Mouse (Mus musculus) gonadal fat pad, adult 2 months (tissue): ENCODE data around the gene Rbm7. TPM values are rescaled to one million over a fixed set of nuclear protein-coding genes. Genes with fewer than 3 reads are reported as not detected.
"Not testable (repeated sequence)": the region's sequence is repeated elsewhere in the genome, so short reads cannot be mapped to it uniquely, and the experiment has no call there.

ENCODE experiments used
- DNase-seq: peaks from one replicate; pipeline ENCODE4 v3.0.0-alpha.2; 2012; ENCODE audit warnings: low read depth
- polyA plus RNA-seq: library from polyadenylated mRNA; depleted of rRNA; stranded (reverse); fragments of >200 nt; gene quantifications from 2 replicates; pipeline ENCODE4 v1.2.3, GENCODE M21; 2012

Rbm7 gene
- polyA plus RNA-seq, 1 experiment = 38.0 TPM

DNA sequence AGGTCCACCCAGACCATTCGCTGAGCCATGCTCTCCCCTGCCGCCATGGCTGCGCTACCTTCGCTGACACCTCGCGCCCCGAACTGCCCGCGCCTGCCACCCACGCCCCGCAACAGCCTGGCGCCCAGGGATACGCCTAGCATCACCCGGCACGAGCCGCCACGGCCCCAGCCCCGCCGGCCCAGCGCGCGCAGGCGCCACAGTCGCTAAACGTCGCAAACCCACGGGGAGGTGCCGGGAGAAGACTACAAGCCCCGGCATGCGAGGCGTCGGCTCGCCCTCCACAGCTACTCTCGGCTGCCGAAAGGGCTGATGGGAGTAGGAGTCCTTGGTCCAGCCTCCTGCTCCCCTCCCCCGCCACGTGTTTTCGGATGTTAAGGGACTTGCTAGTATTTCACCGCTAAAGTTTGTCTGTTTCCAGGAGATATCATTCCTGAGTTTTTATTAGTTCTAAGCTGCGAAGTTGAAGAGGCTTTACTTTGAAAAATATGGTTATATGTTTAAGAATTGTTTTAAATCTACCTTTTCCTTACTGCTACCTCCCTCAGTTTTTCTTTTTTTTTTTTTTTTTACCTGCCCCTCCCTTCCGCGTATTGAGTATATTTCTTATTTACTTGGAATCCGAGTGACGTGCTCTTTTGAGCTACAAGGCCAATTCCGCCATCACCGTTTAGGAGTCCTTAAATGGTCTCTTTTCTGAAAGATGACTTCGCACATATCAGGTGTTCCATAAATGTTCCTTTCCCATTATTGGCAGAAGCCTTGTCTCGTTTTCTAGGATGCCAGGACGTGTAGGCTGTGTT is 14.5 kb downstream of the Rbm7 start, which contains the start of gene Rexo2:
TSS of gene Rexo2 (minus strand) at position 213 of the 803 bp plus-strand sequence.
- no peak for DNase-seq

DNA sequence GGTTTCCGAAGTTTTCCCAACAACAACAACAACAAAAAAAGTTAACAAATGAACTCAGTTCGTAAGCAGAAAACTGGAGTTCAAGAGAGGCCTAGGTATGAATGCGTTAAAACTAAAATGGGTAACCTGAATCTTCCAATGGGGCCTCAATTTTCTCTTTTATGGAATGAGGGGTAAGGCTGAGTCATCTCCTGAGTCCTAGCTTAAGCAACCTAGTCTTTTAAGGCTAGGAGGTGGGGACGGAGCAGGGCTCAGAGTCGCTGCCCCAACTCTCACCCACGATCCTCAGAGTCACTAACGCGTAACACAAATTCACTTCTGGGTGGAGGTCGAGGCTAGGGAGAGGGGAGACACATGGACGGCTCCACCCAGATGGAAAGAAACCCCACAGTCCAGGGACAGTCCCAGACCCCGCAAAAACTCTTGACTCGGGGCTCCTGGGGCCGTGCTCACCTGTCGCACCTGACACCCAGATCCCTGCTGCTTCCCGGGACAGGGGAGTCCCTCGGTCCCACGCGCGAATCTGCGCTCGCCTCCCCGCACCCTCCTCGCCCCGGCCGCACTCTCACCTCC is 15.2 kb downstream of the Rbm7 start:
- DNase-seq = no peak

DNA sequence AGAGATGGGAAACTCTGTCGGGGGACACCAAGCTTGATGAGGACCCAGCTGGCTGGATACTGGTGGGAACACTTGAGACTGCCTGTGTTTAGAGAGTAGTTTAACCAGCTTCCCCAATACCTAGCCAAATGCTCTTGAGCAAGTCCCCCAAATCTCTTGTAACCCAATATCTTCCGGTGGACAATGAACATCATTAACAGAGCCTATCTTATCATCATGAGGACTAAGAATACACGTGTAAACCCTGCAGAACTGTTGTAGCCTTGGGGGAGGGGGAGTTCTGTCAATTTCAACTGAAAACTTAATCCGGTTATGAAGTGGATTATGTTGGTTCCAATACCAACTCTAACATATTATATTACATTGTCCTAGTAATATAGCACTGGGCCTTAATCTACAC is 16.3 kb downstream of the Rbm7 start:
- DNase-seq = no peak

DNA sequence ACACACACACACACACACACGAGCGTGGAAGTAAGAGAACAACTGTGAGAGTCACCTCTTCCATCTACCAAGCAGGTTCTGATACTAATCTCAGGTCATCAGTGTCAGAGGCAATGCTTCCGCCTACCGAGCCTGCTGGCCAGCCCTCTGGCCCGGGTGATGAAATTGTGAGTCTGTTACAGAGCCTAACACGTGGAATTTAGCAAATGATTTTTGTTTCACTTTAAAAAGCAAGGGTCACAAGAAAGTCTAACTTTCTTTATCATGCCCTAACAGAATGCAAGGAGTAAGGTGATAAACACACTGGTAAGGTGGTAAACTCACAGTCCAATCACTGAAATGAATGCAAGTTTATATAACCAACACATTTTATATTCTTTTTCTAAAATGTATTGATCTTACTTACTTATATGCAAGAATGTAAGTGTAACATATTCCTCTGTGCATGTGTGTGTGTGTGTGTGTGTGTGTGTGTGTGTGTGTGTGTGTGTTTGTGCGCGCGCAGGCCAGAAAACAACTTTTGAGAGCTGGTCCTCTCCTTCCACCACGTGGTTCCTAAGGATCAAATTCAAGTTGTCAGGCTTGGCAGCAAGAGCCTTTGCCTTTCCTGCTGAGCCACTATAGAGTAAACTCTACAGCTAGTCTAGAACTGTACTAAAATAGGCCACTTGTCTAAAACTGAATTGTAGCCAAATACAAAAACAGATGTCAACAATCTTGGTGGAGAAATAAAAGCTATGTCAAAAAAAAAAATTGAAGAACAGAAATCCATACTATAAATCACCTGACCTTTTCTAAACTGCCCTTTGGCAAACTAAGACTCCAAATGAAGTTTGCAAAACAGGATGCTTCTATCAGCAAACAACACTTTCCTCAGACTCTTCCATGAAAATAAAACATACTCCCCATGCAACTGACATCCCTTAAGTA is 18.6 kb downstream of the Rbm7 start:
- no peak for DNase-seq

DNA sequence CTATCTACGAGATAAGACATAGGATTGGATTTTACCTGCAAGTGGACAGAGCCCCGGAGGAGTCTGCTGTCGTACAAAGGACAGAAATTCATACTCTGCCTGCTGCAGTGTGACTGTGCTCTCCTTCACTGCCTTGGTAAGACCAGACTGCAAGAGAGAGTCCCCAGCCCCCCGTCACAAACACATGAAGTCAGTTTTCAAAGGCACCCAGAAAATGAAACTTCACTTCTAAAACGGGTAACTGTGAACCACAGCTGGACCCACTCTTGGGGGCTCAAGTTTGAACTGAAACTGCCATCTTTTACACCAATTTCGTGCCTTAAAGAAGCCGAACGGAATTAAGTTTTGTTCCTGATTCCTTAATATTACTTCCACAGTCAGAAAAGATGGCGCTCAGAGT is 20.7 kb downstream of the Rbm7 start:
- no peak for DNase-seq

DNA sequence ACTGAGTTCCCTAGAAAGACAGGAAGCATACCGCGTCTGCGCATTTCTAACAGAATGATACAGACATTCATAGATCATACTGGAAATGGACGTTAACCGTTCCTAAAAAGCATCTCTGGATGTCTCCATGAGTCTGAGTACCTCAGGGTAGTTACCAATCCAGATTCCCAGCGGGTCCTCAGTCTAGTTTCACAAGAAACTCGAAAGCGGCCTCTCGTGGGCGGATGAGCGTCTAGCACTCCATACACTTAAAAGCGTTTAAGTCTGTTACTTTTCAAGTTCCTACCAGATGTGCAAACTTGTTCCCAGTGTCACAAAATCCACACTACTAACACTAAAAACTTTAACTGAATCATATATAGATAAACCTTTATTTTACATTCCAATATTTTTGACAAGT is 22.0 kb downstream of the Rbm7 start:
- DNase-seq = no peak

DNA sequence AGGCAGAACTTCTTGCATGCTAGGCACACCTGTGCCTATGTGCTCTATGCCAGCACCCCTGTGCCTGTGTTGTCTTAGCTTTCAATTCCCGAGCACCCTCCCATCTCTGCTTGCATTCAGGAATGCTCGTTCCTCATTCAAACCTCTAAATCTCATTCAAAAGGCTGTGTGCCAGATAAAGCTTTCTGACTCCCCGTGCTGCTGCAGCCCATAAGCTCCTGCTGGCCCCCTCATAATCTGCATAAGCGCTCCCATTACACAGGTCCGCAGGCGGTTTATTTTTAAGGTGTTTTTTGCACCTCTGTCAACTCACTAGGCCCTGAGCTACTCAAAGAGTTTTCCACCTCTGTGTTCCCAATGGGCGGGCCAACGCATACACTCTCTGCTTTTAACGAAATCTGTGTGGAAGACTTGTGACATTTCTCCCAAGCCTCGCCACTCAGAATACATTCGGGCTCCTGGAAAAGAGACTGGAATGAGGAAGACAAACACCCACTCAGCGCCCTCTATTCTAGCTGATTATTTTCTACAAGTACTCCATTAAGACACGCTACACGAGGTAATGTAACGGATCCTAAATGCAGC is 22.6 kb downstream of the Rbm7 start:
- DNase-seq = no peak

DNA sequence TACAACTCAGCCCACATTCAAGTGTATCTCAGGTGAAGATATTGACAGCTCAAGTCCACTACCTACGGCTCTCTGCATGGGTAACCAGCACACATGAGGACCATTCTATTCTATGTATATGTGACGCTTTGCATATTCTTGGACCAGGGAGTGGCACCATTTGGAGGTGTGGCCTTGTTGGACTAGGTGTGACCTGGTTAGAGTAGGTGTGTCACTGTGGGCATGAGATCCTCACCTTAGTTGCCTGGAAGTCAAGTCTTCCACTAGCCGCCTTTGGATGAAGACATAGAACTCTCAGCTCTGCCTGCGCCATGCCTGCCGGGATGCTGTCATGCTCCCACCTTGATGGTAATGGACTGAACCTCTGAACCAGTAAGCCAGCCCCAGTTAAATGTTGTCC is 27.6 kb downstream of the Rbm7 start:
- DNase-seq = not testable (repeated sequence)

DNA sequence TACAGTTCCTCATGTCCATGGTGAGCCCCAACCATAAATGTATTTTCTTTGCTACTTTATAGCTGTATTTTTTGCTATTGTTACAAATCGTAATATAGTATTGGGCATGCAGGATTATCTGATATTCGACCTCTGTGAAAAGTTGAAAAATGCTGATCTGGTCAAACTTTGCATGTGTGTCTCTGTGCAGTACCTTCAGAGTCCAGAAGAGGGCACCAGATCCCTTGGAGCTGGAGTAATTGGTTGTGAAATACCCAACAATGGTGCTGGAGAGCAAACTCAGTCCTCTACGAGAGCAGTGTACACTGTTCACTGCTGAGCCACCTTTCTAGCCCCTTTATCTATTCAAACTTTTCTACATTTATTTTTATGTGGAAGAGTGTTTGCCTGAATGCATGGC is 28.3 kb downstream of the Rbm7 start:
- no peak for DNase-seq

DNA sequence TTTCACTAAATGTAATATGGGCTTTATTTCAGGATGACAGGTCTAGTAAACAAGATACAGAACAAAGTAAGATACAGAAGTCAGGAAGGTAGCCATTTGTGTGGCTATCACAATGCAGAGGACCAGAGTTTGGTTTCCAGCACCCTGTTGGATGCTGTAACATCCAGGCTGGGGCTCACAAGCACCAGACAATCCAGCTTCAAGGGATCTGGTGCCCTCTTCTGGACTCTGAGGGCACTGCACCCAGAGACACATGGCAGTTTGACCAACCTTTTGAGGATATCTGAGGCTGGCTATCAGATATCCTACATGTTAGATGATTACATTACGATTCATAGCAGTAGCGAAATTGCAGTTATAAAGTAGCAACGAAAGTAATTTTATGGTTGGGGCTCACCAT is 29.4 kb downstream of the Rbm7 start:
- DNase-seq = no peak

DNA sequence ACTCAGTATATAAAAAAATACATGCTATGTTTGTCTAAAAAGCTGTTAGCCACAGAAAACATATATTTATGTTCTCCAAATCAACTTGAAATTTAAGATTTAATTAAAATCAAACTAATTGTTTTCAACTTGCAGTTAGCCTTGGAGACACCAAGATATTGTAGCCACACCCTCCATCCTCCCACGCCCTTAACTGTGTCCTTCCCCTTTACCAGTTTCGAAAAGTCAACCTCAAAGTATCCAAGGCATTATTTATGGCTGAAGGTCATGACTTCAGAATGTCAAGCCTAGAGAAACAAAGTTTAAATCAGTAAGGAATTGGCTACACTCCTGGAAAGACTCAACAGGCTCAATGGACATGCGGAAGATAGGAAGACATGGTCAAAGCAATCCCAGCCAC is 33.6 kb downstream of the Rbm7 start:
- no peak for DNase-seq

DNA sequence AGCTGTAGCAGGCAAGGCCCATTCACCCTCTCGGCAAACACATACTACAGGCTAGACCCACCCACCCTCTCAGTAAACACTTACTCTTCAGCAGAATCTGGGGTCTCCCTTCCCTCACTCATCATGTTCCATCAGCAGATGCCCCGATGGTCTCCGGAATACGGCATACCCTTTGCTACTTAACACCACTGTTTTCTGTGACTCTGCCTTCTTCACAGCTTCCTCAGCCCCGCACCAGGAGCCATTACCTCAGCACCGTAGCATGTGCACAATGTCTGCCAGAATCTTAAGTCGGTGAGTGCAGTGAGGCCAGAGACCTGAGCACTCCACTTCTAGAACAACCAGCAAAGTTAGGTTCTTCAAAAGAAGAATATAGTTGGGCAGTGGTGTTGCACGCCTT is 34.4 kb downstream of the Rbm7 start:
- no peak for DNase-seq

DNA sequence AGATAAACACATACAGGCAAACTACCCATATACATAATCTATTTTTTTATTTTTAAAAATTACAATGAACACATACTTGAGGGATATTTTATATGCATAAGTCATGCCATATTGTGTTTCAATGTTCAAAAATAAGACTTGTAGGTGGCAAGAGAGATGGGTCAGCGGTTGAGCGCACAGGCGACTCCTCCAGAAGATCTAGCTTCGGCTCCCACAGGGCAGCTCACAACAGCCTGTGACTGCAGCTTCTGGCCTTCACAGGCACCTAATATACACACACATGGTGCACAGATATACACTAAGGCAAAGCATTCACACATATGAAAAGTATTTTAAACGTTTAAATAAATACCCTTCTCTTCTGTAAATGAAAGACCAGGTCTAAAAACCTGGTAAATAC is 35.7 kb downstream of the Rbm7 start:
- DNase-seq = no peak

DNA sequence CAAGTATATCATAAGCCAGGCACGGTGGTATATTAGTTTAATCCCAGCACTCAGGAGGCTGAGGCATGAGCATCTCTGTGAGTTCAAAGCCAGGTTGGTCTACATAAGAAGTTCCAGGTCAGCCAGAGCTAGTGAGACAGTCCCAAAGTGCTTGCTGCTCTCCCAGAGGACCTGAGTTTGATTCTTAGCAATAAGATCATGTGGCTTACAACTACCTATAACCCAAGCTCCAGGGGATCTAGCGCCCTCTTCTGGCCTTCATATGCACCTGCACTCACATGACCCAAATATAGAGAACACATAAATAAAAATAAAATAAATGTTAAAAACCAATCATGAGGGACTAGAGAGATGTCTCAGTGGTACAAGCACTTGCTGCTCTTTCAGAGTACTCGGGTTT is 36.2 kb downstream of the Rbm7 start:
- DNase-seq = no peak

DNA sequence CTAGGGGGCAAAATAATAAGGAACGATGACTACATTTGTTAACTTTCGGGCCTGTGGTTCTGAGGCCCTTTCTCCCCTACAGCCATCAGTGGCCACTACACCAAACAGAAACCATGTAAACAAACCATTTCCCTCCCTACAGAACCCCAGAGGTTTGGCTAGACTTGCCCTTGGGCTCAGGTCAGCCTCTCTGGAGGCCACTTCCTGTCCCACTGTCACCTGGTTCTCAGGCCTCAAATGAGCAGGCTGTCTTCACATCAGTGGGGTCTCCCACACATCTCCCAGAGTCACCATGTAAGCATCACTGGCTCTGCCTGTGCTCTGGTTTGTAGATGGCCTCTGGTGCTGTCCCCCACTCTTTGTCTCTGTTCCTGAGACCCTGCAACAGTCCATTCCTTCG is 39.1 kb downstream of the Rbm7 start:
- DNase-seq = no peak

DNA sequence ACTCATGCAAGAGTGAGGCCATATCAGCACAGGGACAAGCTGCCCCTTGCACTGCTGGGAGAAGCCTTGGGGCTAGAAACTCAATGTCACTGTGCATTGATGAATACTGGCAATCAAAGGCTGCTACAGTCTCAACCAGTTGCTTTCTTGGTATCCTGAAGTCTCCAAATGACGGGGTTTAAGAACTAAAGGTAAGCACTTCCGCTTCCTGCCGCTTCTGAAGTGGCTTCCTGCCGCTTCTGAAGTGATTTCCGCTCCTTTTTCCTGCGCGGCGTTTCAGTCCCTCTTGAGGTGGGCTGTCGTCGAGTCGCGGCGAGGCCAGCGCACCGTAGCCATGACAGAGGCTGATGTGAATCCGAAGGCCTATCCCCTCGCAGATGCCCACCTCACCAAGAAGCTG is 45.0 kb downstream of the Rbm7 start:
- no peak for DNase-seq

DNA sequence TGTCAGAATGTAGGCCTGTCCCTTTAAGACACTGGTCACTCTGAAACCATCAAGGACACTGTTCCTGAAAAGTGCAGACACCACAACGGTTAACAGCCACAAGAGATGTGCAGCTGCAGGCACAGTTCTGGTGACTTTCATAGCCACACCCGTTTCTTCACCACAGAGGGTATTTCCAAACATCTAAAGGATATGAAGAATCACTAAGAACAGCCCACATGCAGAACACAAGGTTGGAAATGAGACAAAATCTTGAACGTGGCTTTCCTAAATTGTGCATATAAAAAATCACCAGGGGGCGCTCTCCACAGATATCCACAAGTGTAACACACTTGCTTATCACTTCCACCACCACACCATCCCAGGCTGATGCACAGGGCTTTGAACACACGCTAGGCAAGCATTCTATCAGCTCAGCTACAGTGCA is 47.3 kb downstream of the Rbm7 start:
- DNase-seq = no peak

DNA sequence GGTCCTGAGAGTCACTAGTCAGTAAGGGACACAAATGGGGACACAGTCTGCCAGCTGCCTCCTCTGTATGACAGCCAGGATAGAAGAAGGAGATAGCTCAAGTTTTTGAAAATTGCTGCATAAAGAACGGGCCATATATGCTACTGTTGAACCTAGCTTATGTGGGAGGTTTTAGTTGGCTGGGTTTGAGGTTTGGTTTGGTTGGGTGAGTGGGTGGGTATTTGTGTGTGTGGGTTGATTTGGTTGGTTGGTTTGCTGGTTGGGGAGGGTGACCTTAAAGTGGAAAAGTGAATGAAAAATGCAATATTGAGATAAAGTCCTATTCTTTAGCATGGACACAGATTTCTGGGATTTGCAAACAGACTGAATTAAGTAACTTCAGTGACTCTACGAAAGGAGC is 50.3 kb downstream of the Rbm7 start:
- DNase-seq = no peak

DNA sequence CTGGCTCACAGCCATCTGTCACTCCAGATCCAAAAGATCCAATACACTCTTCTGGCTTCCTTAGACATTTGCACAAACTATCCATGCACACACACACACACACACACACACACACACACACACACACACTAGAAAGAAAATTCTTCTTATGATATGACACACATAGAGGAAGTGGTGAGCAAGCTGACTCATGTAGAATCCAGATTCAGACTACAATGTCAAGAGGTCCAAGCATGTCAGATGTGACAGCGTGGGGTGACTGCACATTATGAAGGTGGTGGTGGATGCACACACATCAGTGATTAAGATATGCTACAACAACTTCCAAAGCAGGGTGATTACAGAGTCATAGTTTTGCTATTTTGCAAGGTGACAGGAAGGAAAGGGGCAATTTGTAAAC is 51.2 kb downstream of the Rbm7 start:
- DNase-seq = no peak
